Mouse (Mus musculus) layer of hippocampus, adult 9-10 months (tissue): ENCODE data around the gene Tmem30b.
"Not testable (repeated sequence)": the region's sequence is repeated elsewhere in the genome, so short reads cannot be mapped to it uniquely, and the experiment has no call there.

ENCODE experiments used
- DNase-seq: peaks from one replicate; pipeline ENCODE4 v3.0.0; 2022; ENCODE audit warnings: low spot score

The Tmem30b gene

DNA sequence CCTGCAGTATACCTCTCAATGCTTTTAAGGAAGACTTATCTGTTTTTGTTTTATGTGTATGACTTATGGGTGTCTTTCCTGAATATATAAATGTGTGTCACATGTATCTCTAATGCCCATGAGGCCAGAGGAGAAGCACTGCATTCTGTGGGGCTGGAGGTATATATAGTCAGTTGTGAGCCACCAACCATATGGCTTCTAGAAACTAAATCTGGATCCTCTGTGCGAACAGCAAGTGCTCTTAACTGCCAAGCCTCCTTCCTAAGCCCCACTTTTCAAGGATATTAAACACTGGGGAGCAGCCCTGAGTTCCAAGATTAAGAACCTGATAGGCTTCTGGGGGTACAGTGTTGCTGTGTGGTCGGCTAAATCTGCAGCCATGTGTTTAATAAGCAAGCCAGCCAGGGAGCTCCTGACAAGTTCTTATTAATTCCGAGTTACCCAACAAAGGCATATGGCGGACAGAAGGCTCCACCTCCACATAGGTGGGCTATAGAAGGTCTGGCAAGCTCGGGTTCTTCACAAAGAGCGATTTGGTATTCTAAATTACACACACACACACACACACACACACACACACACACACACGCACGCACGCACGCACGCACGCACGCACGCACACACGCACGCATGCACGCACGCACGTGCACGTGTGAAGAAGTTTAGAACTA, 12.5 kb upstream of the Tmem30b start:
- DNase-seq: no peak

DNA sequence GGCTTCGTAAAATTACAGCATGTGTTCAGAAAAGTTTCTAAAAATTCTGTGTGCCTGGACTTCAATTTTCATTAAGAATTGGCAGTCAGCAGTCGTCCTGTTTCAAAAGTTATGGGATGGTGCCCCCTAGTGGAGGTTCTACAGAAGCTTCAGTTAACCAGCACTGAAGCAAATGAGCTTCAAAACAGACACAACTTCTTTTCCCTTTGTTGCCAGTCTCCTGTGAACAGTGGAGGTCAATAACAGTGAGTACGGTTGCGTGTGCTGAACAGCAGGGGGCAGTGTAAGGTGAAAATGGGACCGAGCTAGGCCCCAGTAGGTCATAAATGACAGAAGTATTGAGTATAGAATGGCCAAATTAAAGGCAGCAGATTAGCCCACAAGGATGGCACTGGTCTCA, 8.0 kb upstream of the Tmem30b start:
- peak; percentile 35 for DNase-seq

DNA sequence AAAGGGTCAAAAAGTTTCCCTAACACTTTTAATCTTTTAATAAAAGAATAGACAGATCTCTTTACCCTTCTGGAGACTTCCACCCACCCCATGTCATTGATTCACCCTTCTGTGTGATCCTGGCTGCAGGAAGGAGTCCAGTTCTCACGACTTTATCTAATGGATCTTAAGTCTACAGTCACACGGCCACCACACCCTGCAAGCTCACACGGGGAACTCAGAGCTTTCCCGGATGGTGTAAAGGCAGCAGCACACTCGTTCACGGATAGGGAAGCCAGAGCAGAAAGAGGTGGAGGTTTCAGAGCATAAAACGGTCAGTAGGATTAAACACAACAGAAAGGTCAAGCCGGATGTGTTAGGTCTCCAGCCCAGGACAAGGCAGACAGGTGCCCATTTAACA, 2.1 kb upstream of the Tmem30b start:
- no peak for DNase-seq

DNA sequence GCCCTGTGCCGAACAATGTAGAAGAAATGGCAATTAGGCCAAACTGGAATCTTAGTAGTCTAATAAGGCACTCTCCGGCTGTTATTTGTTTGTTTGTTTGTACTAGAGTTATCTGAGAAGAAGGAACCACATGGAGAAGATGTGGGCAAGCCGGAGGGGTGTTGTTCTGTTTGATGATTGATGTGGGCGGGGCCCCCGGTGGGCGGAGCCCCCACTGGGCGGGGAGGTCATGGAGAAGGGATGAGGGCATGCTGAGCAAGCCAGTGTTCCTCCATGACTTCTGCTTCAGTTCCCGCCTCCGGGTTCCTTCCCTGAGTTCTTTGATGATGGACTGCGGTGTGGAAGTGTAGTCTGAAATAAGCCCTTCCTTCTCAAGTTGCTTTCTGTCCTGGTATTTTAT, 1.5 kb upstream of the Tmem30b start:
- no peak for DNase-seq

DNA sequence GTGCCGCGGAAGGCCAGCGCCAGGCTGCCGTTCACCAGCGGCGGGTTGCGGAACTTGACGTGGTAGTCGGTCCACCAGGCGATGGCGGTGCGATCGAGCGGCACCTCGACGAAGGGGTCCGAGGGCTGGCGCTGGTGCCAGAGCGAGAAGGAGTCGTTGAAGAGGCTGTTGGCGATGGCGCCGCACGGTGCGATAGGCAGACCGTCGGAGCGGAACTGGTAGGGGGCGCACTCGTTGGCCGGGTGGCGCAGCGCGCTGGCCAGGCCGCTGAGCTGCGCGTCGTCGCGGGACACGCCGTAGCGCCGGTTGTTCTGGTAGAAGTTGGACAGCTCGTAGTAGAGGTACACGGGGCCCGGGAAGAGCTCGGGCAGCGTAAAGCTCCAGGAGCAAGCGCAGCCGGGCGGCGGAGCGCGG, 513 bp downstream of the Tmem30b start:
- DNase-seq: no peak

DNA sequence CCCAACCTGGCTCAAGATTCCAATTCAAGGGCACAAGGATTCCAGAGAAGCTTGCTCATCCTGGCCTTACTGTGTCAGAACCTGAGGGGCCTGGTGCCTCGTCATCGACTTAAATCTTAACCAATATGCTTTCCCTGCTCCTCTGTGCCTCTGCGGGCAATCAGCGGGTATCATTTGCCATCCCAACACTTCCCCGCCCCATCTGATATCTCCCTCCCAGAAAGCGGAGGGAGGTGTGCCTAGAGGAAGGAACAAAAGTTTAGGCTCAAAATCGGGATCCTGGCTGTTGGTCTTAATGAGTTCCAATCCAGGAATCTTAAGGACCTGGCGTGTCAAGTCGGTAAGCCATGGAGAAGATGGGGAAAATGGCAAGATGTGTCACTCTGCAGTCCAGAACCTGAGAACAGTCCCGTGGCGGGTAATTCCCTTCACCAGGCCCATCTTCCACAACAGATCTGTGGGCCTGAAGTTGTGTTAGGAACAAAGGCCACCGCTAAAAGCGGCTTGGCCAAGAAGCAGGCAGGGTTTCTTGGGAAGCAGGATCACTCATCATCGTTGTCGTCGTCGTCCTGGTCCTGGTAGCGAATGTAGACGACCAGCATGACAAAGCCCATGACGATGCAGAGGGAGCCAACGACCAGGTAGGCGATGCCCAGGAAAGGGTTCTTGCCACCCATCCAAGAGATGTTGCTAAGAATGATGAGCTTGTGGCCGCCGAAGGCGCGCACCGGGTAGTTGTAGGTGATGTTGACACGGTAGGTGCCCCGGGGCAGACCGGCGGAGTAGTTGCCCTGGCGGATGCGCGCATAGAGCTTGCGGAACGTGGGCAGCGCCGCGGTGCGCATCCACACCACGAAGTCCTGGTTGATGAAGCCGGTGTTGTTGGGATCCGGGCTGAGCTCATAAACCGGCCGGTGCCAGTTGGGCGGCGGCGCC, 1.2 kb downstream of the Tmem30b start:
- no peak for DNase-seq

DNA sequence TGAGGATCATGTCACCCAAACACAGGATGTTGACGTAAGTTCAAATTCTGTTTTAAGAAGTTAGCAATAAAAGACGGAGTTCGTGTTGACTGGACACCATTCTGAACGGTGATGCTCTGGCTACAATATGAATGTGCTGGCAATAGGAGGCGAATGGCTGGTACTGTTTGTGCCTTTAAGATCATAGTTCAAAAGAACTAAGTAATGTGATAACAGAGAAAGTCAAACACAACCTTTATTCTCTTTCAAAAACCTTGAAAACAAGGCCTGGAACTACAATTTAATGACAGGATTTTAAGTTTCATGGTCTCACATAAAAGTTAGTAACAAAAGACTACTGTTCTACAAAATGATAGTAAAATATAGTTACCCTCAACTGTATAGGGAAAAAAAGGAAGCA, 3.0 kb downstream of the Tmem30b start:
- DNase-seq: no peak

DNA sequence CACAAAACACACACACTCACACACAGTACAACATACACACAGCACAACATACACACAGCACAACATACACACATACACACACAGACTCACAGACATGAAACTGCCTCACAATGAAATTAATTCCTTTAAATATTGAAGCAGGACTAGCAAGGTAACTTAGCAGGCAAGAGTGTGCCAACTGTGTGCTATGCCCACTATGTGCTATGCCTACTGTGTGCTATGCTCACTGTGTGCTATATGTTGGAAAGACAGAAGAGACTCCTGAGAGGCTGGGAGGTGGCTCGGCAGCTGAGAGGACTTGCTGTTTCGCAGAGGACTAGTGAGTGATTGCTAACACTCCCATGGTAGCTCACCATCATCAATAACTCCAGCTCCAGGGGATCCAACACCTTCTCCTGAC, 5.8 kb downstream of the Tmem30b start:
- no peak for DNase-seq

DNA sequence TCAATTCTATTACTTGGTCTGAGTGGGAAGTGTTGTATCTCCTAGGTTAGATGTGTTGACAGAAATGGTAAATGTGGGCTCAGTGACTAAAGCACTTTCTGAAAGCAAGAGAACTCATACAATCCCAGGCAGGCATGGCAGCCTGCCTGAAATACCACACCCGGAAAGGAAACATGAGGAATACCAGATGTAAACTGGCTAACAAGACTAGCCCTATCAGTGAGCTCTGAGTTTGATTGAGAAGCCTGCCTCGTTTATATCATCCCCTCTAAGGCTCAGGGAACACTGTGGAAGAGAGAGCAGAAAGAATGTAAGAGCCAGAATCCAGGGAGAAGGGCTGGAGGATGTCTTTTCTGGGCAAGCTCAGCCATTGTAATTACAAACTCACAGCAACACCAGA, 7.0 kb downstream of the Tmem30b start:
- no peak for DNase-seq

DNA sequence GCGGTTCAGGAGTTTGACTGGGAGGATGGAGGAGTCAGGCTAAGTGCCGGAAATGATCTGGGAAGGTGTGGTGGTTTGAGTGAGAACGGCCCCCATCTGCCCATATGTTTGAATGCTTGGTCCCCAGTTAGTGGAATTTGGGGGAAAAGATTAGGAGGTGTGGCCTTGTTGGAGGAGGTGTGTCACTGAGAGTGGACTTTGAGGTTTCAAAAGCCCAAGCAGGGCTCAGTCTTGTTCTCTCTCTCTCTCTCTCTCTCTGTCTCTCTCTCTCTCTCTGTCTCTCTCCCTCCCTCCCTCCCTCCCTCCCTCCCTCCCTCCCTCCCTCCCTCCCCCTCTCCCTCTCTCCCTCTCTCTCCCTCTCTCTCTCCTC, 8.1 kb downstream of the Tmem30b start:
- not testable (repeated sequence) for DNase-seq

DNA sequence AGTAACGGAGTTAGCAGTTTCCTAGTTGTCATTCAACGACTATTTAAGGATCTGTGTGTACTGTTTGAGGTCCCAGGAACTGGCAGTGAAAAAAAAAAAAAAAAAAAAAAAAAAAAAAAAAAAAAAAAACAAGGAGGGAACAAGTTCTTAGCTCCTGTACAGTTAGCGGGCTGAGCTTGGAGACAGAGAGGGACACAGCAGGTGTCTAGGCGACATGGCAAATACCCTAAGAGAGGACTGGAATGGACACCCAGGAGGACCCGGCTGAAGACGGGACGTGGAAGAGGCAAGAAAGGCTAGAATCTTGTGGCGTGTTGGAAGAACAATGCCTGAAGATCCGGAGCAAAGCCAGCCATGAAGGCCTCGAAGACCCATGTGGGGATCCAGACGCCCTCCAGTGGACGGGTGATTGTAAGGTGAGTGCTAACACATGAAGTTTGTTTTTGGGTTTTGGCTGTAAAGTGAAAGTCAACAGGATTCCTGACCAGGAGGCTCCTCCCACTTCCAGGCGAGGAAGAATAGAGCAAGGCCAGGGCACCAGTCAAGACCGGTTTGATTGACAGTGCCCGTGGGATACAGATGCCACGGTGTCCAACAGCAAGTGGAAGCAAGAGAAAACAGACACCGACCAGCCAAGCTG, 8.6 kb downstream of the Tmem30b start:
- DNase-seq: no peak

DNA sequence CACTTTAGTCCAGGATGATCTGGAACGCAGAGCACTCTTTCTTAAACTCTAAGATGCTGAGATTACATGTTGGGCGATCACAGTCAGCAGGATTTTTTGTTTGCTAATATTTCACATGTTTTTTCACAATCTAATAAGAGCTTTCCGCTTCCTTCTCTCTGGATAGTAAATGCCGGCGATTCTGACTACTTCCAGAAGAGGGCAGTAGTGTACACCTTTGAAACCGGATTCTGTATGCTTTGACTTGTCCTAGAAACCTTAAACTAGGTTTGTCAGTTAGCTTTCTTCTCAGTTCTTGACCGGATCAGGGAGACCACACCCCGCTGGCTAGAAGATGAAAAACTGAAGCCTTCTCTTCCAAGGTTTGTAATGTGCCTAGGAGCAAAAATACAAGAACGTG, 11.6 kb downstream of the Tmem30b start:
- peak; percentile 56 for DNase-seq

DNA sequence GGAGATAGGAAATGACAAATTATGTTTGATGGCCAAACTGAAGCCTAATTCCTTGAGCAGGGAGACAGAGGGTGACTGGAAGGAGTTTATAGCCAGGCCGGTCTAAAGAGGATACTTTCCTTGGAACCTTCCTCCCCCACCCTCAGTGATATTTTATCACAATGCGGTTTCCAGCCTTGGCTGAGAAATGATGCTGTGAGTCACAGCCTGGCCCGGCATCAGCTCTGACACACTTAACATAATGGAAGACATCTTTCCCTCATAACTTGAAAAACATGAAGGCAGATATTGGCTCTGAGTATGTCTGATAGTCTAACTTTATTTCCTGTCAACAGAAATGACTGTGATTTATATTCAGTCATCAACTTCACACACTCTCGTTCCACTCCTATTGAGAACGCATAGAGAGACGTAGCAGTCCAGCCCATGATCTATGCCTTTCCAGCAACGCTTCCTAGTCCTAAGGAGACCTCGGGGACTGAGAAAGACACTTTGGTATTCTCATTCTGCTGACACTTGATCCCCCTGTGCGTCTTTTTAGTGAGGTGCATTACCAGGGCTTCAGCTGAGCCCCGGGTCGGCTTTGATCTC, 14.2 kb downstream of the Tmem30b start:
- DNase-seq: no peak

DNA sequence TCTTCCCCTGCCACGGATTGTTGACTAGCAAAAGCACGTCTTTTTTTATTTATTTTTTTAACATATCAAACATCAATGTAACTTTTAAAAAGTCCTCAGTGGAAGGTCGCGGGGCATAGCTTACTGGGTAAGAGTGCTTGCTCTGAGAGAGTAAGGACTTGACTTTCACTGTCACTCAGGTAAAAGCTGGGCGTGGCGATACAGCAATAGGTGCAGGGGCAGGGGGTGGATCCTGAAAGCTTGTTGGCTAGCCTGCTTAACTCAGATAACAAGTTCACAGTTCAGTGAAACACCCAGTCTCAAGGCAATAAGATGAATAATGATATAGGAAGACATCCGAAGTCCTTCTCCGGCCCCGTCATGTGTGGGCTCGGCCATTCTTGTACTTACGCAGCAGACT, 16.6 kb downstream of the Tmem30b start:
- DNase-seq: no peak

DNA sequence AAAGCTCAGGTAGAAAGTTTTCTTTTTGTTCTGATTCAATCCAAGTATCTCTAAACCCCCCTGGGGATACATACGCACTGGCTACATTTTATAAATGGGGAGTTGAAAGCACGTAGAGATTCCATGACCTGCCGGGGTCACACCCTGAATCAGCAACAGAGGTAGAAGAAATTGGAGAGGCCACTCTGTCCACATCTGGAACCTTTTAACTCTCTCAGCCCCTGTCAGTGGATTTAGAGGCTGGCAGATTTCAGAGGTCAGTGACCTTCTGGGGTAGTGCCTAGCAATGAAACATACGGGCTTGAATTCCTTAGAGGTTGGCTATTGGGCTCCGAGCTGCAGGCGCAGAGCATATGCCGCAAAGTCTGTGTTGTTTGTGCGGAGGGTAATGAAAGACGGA, 17.1 kb downstream of the Tmem30b start:
- no peak for DNase-seq

DNA sequence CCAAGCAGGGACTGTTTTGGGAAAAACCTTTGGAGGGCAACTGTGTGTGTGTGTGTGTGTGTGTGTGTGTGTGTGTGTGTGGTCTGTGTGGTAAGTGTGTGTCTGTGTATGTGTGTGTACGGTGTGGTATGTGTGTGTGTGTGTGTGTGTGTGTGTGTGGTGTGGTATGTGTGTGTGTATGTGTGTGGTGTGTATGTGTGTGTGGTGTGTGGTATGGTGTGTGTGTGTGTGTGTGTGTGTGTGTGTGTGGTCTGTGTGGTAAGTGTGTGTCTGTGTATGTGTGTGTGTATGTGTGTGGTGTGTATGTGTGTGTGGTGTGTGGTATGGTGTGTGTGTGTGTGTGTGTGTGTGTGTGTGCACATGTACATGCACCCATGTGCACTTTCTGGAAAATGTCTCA, 18.1 kb downstream of the Tmem30b start:
- not testable (repeated sequence) for DNase-seq

DNA sequence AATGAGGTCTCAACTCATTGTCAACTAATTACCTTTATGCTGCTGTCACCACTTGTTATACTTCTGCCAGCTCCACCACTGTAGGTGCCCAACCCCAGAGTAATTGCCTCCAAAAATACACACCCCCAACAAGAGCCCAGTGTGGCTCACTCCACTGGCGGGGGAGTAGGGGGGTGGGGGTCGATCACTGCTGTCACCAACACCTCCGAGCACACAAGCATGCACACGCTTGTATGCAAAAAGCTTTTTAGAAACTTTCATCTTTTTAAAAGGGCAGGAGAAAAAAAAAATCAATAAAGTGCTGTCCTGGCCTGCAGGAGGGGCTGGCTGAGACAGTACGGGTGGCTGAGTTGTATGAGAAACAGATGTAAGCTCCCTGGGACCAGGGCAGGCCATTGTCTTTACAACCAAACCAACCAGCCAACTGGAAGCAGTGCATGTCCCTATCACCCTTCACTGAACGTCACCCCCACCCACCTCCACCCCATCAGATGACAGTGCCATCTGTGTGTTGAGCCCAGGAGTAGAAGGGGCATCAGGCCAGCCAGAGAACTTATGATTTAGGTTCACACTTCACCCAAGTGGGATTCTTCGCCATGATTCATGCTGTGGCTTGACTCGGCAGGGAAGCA, 20.8 kb downstream of the Tmem30b start:
- no peak for DNase-seq

DNA sequence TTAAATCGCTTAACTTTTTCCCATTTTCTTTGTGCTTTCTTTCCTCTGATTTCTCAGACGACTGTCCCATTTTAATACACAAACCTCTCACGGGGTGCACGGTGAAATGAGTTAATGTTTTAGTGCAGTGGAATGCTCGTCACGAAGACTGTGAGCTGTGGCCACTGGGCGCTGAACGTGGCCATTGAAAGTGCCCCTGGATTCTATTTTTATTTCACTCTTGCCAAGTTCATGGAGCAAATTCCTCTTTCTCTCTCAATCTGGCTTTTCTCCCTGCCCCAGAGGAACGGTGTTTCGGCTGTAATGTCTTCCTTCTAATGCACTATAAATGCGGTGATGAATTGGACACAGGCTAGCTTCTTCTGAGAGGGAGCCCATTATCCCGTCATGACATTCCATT, 23.1 kb downstream of the Tmem30b start:
- no peak for DNase-seq

DNA sequence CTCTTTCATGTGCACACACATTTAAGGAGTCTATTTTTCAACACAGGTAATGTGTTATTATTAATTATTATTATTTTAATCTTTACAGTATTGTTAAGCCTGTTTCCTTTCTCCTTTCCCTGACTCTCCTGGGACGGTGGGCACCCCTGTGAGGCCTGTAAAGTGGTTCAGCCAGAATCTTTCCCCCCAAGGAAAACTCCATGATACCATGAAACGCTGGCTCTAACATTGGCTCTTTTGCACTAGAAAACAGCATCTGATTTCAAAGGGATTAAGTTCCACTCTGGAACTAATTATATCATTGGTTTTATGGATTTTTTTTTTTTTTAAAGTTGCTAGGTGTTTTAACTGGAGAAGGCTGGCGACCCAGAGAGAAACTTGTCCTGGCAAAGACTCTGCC, 24.2 kb downstream of the Tmem30b start:
- DNase-seq: no peak

DNA sequence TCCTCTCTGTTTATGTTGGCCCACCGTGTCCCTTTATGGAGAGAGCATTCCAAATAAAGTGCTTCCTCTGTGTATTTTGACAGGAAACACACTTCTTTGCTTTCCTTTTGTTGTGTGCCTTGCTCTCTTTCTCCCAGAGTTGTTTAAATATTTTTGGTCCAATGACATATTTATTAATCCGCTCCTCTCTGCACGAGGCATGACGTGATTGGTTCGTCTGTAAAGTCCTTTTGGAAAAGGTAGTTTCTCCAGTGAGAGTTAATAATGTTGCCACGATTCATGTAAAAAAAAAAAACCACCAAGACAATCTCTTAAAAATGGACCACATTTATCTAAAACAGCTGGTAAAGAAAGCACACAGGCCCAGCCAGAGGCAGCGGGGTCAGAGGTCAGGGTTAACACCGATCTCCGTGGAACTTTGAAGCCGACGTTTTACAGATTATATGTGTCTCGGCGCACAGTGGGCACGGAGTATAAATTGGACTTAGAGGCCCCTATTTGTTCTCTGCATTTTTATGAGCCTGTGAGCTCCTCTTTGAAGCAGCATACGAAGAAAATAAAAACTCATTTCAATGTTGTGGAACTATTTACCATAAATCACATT, 24.9 kb downstream of the Tmem30b start:
- DNase-seq: no peak

DNA sequence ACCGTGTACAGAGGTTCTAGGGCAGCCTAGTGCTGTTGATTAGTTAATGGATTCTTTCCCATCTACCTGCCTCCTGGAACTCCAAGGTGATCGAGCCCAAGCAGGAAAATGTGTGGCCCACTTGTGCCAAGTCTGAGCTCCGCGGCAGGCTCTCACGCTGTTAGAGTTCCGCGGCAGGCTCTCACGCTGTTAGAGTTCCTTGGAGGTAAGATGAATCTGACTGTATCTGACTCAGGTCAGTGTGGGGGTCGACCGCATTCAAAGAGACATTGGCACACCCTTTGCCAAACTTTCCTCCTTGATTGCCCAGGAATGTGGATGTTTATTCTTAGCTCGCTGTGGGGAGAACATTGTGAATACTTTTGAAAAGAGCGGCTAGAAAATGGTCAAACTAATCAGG, 28.4 kb downstream of the Tmem30b start:
- no peak for DNase-seq
